Mouse (Mus musculus) spleen, adult 2 months (tissue): ENCODE data around the gene Foxf1. TPM values are rescaled to one million over a fixed set of nuclear protein-coding genes. Genes with fewer than 3 reads are reported as not detected.

Experiments
- DNase-seq, 2 experiments: peaks; one replicate each; pipeline versions ENCODE4 v3.0.0 to v3.0.0-alpha.2; 2012 to 2021; ENCODE audit warnings: low spot score in 2 of 2, low read depth in 1 of 2
- H3K27ac ChIP-seq: fragments of 200-500 bp; 2 replicates; pipeline ENCODE4 v1.5.1; 2012; ENCODE audit warnings: low read length, inconsistent platforms; ENCODE audit not compliant: insufficient read depth
- H3K27me3 ChIP-seq: fragments of 200-500 bp; 2 replicates; pipeline ENCODE4 v1.6.1; 2012; ENCODE audit warnings: mild to moderate bottlenecking, moderate library complexity, low read length, inconsistent platforms; ENCODE audit not compliant: control insufficient read depth, insufficient read depth
- H3K36me3 ChIP-seq: fragments of 200-500 bp; 2 replicates; pipeline ENCODE4 v1.6.1; 2012; ENCODE audit warnings: mild to moderate bottlenecking, low read length, inconsistent platforms; ENCODE audit not compliant: control insufficient read depth, insufficient read depth
- H3K4me1 ChIP-seq: fragments of 200-500 bp; 2 replicates; pipeline ENCODE4 v1.6.1; 2011; ENCODE audit warnings: inconsistent platforms; ENCODE audit not compliant: control insufficient read depth, insufficient read depth, insufficient read length
- H3K4me3 ChIP-seq: fragments of 200-500 bp; 2 replicates; pipeline ENCODE4 v1.5.1; 2011; ENCODE audit warnings: mild to moderate bottlenecking, inconsistent platforms; ENCODE audit not compliant: insufficient read depth, insufficient read length; ENCODE audit errors: extremely low read depth
- CTCF ChIP-seq: fragments of 200-500 bp; IDR thresholded peaks from 2 replicates; pipeline ENCODE4 v1.5.1; 2011; ENCODE audit warnings: mild to moderate bottlenecking, inconsistent platforms; ENCODE audit not compliant: insufficient read depth, insufficient read length, insufficient replicate concordance; ENCODE audit errors: extremely low read depth
- POLR2A ChIP-seq: fragments of 200-500 bp; IDR thresholded peaks from 2 replicates; pipeline ENCODE4 v1.6.1; 2011; ENCODE audit warnings: low read depth, low read length, inconsistent platforms
- WGBS: fragments of 180-500 bp; shearing (Covaris S2); methylation state at CpG from one replicate; pipeline ENCODE4 v1.1.7; 2018; 5-methylcytosine and 5-hydroxymethylcytosine counted together
- polyA plus RNA-seq: library from polyadenylated mRNA; depleted of rRNA; stranded (reverse); fragments of >200 nt; gene quantifications from 2 replicates; pipeline ENCODE4 v1.2.3, GENCODE M21; 2012

The Foxf1 gene
- polyA plus RNA-seq, 1 experiment = 1.8 TPM

- Histone ChIP-seq H3K4me1 (no peaks in the 10 kb centered on the region), H3K36me3 (no peaks in the 10 kb centered on the region), H3K27me3 (no peaks in the 10 kb centered on the region), H3K4me3 (no peak overlapping the region), H3K27ac (no peak overlapping the region)
- DNase-seq = no peak
- TF ChIP-seq CTCF = no peak
- TF ChIP-seq POLR2A = no peak
- 76% methylated on average over 13 of the region's 13 CpGs for WGBS
Measured at GRCm38 (mm10) chr8:121063649-121064048, 20.5 kb upstream of the Foxf1 start.

- Histone ChIP-seq H3K4me3 (no peak overlapping the region), H3K36me3 (no peaks in the 10 kb centered on the region), H3K27ac (no peak overlapping the region), H3K27me3 (peaks cover 30% of the 10 kb centered on the region), H3K4me1 (no peaks in the 10 kb centered on the region)
- WGBS = 5% methylated on average over 12 of the region's 12 CpGs
- TF ChIP-seq CTCF (no peak), POLR2A (no peak)
- DNase-seq = no peak
Measured at GRCm38 (mm10) chr8:121071454-121071853, 12.7 kb upstream of the Foxf1 start.

GRCm38 (mm10) chr8:121072406-121073130 is 11.6 kb upstream of the Foxf1 start:
- WGBS = 33% methylated on average over 11 of the region's 11 CpGs
- peaks cover 30% of the 10 kb centered on the region for H3K27me3 ChIP-seq

GRCm38 (mm10) chr8:121073174-121074107 is 10.7 kb upstream of the Foxf1 start:
- WGBS = 10% methylated on average over 48 of the region's 48 CpGs
- peaks cover 30% of the 10 kb centered on the region for H3K27me3 ChIP-seq
- DNase-seq = no peak

More at GRCm38 (mm10) chr8:121072406-121073130, 11.6 kb upstream of the Foxf1 start:
- no peaks in the 10 kb centered on the region for H3K4me1 ChIP-seq
- no peaks in the 10 kb centered on the region for H3K36me3 ChIP-seq
- no peak overlapping the region for H3K4me3 ChIP-seq
- DNase-seq = no peak
- H3K27ac ChIP-seq = no peak overlapping the region
- TF ChIP-seq CTCF (no peak), POLR2A (no peak)

GRCm38 (mm10) chr8:121074108-121074847 is 9.9 kb upstream of the Foxf1 start:
- 15% methylated on average over 15 of the region's 15 CpGs for WGBS
- no peak overlapping the region for H3K4me3 ChIP-seq
- H3K27ac ChIP-seq = no peak overlapping the region
- TF ChIP-seq CTCF (no peak), POLR2A (no peak)
- H3K27me3 ChIP-seq = peaks cover 30% of the 10 kb centered on the region
- H3K36me3 ChIP-seq = no peaks in the 10 kb centered on the region
- no peaks in the 10 kb centered on the region for H3K4me1 ChIP-seq
- no peak for DNase-seq

More at GRCm38 (mm10) chr8:121073174-121074107, 10.7 kb upstream of the Foxf1 start:
- no peak for TF ChIP-seq POLR2A
- TF ChIP-seq CTCF = no peak
- Histone ChIP-seq H3K4me3 (no peak overlapping the region), H3K4me1 (no peaks in the 10 kb centered on the region), H3K36me3 (no peaks in the 10 kb centered on the region), H3K27ac (no peak overlapping the region)

- Histone ChIP-seq H3K4me1 (no peaks in the 10 kb centered on the region), H3K4me3 (no peak overlapping the region), H3K27ac (no peak overlapping the region), H3K36me3 (no peaks in the 10 kb centered on the region), H3K27me3 (peaks cover 30% of the 10 kb centered on the region)
- TF ChIP-seq POLR2A = no peak
- DNase-seq = no peak
- 5% methylated on average over 10 of the region's 10 CpGs for WGBS
Measured at GRCm38 (mm10) chr8:121074848-121075145, 9.4 kb upstream of the Foxf1 start.
